Comparison of ENCODE assay signal across 8 mouse cellular contexts in the genomic region with DNA sequence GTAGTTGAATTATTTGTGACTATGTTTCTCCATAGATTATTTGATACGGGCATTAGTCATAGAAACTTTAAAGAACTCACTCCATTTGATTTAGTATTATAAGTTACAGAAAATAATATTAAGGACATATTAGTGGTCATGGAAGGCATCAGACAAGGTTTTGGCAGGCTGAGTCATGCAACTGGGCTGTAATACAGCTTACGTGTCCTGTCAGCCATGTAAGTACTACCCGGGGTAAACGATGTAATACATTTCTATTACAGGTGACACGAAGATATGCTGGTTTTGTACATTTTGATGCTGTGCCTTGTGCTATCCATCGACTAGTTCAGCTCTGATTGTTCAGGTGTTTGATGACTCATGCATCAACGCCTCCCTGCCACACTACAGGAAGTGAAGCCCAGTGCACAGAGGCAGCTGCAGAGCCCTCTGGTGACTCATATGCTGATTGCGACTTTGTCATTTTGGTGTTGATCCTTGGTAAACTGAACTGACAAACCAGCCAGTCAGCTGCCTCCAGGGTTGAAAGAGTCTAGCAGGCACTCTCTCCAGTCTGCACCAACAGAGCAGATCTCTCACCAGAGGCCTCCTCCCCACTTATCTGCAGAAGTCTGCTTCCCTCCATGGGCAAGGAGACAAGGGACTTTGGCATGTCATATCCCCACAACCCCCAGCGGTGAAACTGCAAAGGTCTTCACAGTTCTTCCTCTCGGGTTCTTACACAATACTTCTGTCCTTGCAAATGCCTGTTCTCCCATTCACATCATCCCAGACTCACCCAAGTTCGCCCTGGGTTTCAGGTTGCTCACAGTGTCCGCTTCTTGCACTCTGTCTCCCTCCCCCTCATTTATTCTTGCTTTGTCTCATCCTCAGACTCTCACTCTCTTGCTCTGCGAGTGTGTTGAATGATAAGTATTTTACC.
DNase-seq lines count a peak whose midpoint lies in the region; ATAC-seq and TF ChIP-seq lines count a peak whose summit lies in the region.
"Had no signal": no experiment of that assay in that cellular context is flagged by ENCODE, and none has a peak within 500 bp of the region (broad histone marks: within the 10 kb centered on the region; RNA-seq: fewer than 3 reads in every experiment).

No protein-coding gene starts in this region.

- TF ChIP-seq POLR2A in CH12.LX (IDR thresholded peaks at IDR 0.05; ENCODE audit: low read depth, low read length) = no peak

- H3K27me3 ChIP-seq in midbrain, embryonic 14.5 days (ENCODE audit: control insufficient read depth, insufficient read depth, low read length) = no peaks in the 10 kb centered on the region
- no peaks in the 10 kb centered on the region for H3K27me3 ChIP-seq in midbrain, embryonic 16.5 days (ENCODE audit: control insufficient read depth, insufficient read depth, low read depth, low read length)
- H3K27me3 ChIP-seq in CH12.LX (replicated peaks) = no peaks in the 10 kb centered on the region
- H3K27me3 ChIP-seq in hindbrain, embryonic 10.5 days (ENCODE audit: insufficient read depth, poor library complexity, severe bottlenecking) = no peaks in the 10 kb centered on the region
- H3K27me3 ChIP-seq: forebrain, embryonic 15.5 days had no signal

- TF ChIP-seq CTCF in CH12.LX (conservative IDR thresholded peaks at IDR 0.05 in 1 of 2, IDR thresholded peaks at IDR 0.05 in 1 of 2; ENCODE audit: low read depth in 2 of 2, low read length in 2 of 2) = peak in 1 of 2 experiments; percentile 70; a peak in 2 of 4 replicates

- no peak for ATAC-seq in midbrain, embryonic 14.5 days (ENCODE audit: low FRiP score, low TSS enrichment)
- ATAC-seq in midbrain, embryonic 16.5 days = no peak
- ATAC-seq: forebrain, embryonic 15.5 days had no signal

- H3K27ac ChIP-seq in midbrain, embryonic 14.5 days (replicated peaks; ENCODE audit: low read depth, low read length) = no peak overlapping the region
- H3K27ac ChIP-seq in midbrain, embryonic 16.5 days (ENCODE audit: low read length) = no peak overlapping the region
- H3K27ac ChIP-seq in CH12.LX (ENCODE audit: insufficient read depth, low read depth) = no peak overlapping the region
- H3K27ac ChIP-seq in hindbrain, embryonic 10.5 days = no peak overlapping the region
- H3K27ac ChIP-seq: forebrain, embryonic 15.5 days had no signal

- no peak overlapping the region for H3K4me2 ChIP-seq in midbrain, embryonic 14.5 days (ENCODE audit: low read length)
- H3K4me2 ChIP-seq in midbrain, embryonic 16.5 days (ENCODE audit: low read length) = no peak overlapping the region
- H3K4me2 ChIP-seq in CH12.LX (ENCODE audit: insufficient read depth, low read depth, poor library complexity, severe bottlenecking) = peak overlapping the region; percentile 22; the same call in 1 of the 2 replicates
- H3K4me2 ChIP-seq: forebrain, embryonic 15.5 days had no signal

- in situ Hi-C loops in CH12.LX (cut with MboI; ENCODE audit: low pct_ligation_motif_present, low pct_unique_long_range_greater_than_20kb, low sequenced_read_pairs) = no loop called here

- no peaks in the 10 kb centered on the region for H3K9me3 ChIP-seq in midbrain, embryonic 14.5 days (ENCODE audit: control insufficient read depth, low read length)
- no peaks in the 10 kb centered on the region for H3K9me3 ChIP-seq in midbrain, embryonic 16.5 days (replicated peaks; ENCODE audit: control insufficient read depth, low read length, poor library complexity, severe bottlenecking)
- H3K9me3 ChIP-seq in CH12.LX (replicated peaks; ENCODE audit: low read length) = no peaks in the 10 kb centered on the region
- H3K9me3 ChIP-seq in hindbrain, embryonic 10.5 days = no peaks in the 10 kb centered on the region
- H3K9me3 ChIP-seq: forebrain, embryonic 15.5 days had no signal

- peak; percentile 15 for DNase-seq in midbrain, embryonic 14.5 days
- peak; percentile 88 for DNase-seq in CH12.LX (ENCODE audit: extremely low read depth)
- peak; percentile 30 for DNase-seq in adrenal gland, adult 8-10 months
- peak; percentile 35 for DNase-seq in large intestine, adult 2 months (ENCODE audit: low read depth, low spot score)
- no peak for DNase-seq in hindbrain, embryonic 10.5 days (ENCODE audit: low spot score)
- DNase-seq in right cerebral cortex, postnatal 36 days (ENCODE audit: low spot score in 2 of 2) = no peak

- peak; percentile 63 for TF ChIP-seq RAD21 in CH12.LX (IDR thresholded peaks at IDR 0.05; ENCODE audit: low read depth, low read length)

- H3K79me2 ChIP-seq in CH12.LX (replicated peaks; ENCODE audit: control insufficient read depth, extremely low read depth, insufficient read depth, poor library complexity, severe bottlenecking) = no peaks in the 10 kb centered on the region

- no peak overlapping the region for H3K4me3 ChIP-seq in midbrain, embryonic 14.5 days (replicated peaks; ENCODE audit: low read depth, low read length)
- no peak overlapping the region for H3K4me3 ChIP-seq in midbrain, embryonic 16.5 days (ENCODE audit: low read depth, low read length)
- no peak overlapping the region for H3K4me3 ChIP-seq in CH12.LX (replicated peaks in 1 of 3; ENCODE audit: low read depth in 2 of 3, low read length in 2 of 3, poor library complexity in 1 of 3)
- H3K4me3 ChIP-seq in hindbrain, embryonic 10.5 days = no peak overlapping the region
- H3K4me3 ChIP-seq: forebrain, embryonic 15.5 days had no signal

- H3K9ac ChIP-seq in midbrain, embryonic 14.5 days (replicated peaks; ENCODE audit: low read length) = no peak overlapping the region
- no peak overlapping the region for H3K9ac ChIP-seq in midbrain, embryonic 16.5 days (ENCODE audit: low read depth, low read length)
- no peak overlapping the region for H3K9ac ChIP-seq in CH12.LX (ENCODE audit: insufficient read depth, low read depth)
- H3K9ac ChIP-seq: forebrain, embryonic 15.5 days had no signal

- no peaks in the 10 kb centered on the region for H3K36me3 ChIP-seq in midbrain, embryonic 14.5 days (ENCODE audit: control insufficient read depth, insufficient read depth, low read length)
- no peaks in the 10 kb centered on the region for H3K36me3 ChIP-seq in midbrain, embryonic 16.5 days (ENCODE audit: control insufficient read depth, insufficient read depth, low read length)
- no peaks in the 10 kb centered on the region for H3K36me3 ChIP-seq in CH12.LX (replicated peaks in 1 of 2; ENCODE audit: control insufficient read depth in 1 of 2, insufficient read depth in 1 of 2, low read length in 1 of 2)
- H3K36me3 ChIP-seq in hindbrain, embryonic 10.5 days = no peaks in the 10 kb centered on the region
- H3K36me3 ChIP-seq: forebrain, embryonic 15.5 days had no signal

- TF ChIP-seq EP300 in CH12.LX (IDR thresholded peaks at IDR 0.05; ENCODE audit: low read length) = peak; percentile 79

- dilution Hi-C loops in CH12.LX (cut with MboI; ENCODE audit: extremely low pct_ligation_motif_present, extremely low pct_unique_long_range_greater_than_20kb, low sequenced_read_pairs) = no loop called here

- WGBS in midbrain, embryonic 14.5 days = 75% methylated on average over 13 of the region's 13 CpGs
- 77% methylated on average over 13 of the region's 13 CpGs for WGBS in midbrain, embryonic 16.5 days
- WGBS in large intestine, adult 2 months = 38% methylated on average over 13 of the region's 13 CpGs
- 77% methylated on average over 13 of the region's 13 CpGs for WGBS in hindbrain, embryonic 10.5 days

- no peaks in the 10 kb centered on the region for H3K4me1 ChIP-seq in midbrain, embryonic 14.5 days (ENCODE audit: control insufficient read depth, insufficient read depth, low read length)
- H3K4me1 ChIP-seq in midbrain, embryonic 16.5 days (ENCODE audit: control insufficient read depth, insufficient read depth, low read length) = no peaks in the 10 kb centered on the region
- H3K4me1 ChIP-seq in CH12.LX (ENCODE audit: control insufficient read depth in 1 of 2, insufficient read depth in 2 of 2) = peaks cover 15 to 32% of the 10 kb centered on the region in 2 experiments
- H3K4me1 ChIP-seq in hindbrain, embryonic 10.5 days (replicated peaks) = no peaks in the 10 kb centered on the region

TF ChIP-seq in CH12.LX, 34 proteins besides CTCF, POLR2A, EP300 and RAD21 (continues in another document):
- 0 out of 2 replicates have a peak, but pooled peaks have one; percentile 61 for TF ChIP-seq MAZ (IDR thresholded peaks at IDR 0.05; ENCODE audit: low read depth, low read length)
- no peak for TF ChIP-seq UBTF (IDR thresholded peaks at IDR 0.05; ENCODE audit: low read depth, low read length)
- no peak for TF ChIP-seq ZC3H11A (IDR thresholded peaks at IDR 0.05; ENCODE audit: low read depth, low read length)
- TF ChIP-seq MAX (IDR thresholded peaks at IDR 0.05; ENCODE audit: low read length) = peak; percentile 84
- peak; percentile 25; the same call in 1 of the 2 replicates for TF ChIP-seq HCFC1 (IDR thresholded peaks at IDR 0.05; ENCODE audit: low read depth, low read length)
- no peak for TF ChIP-seq ZKSCAN1 (IDR thresholded peaks at IDR 0.05; ENCODE audit: borderline replicate concordance, low read depth, low read length)
- TF ChIP-seq E2F4 (IDR thresholded peaks at IDR 0.05; ENCODE audit: insufficient replicate concordance, low read depth, low read length) = no peak
- TF ChIP-seq IRF4 (IDR thresholded peaks at IDR 0.05; ENCODE audit: low read depth, low read length) = peak; percentile 82
- peak; percentile 60; the same call in 1 of the 2 replicates for TF ChIP-seq MXI1 (IDR thresholded peaks at IDR 0.05; ENCODE audit: low read depth, low read length)
- TF ChIP-seq USF1 (IDR thresholded peaks at IDR 0.05; ENCODE audit: low read depth, low read length) = no peak
- TF ChIP-seq KAT2A (IDR thresholded peaks at IDR 0.05; ENCODE audit: insufficient replicate concordance, low read length) = no peak
- TF ChIP-seq USF2 (conservative IDR thresholded peaks at IDR 0.05; ENCODE audit: low read depth, low read length) = no peak
- no peak for TF ChIP-seq ZMIZ1 (IDR thresholded peaks at IDR 0.05; ENCODE audit: low read depth, low read length)
- TF ChIP-seq SMC3 (IDR thresholded peaks at IDR 0.05; ENCODE audit: low read depth, low read length) = peak; percentile 87
- TF ChIP-seq SIN3A (IDR thresholded peaks at IDR 0.05; ENCODE audit: low read length) = peak; percentile 67; the same call in 1 of the 2 replicates
- no peak for TF ChIP-seq NRF1 (IDR thresholded peaks at IDR 0.05; ENCODE audit: low read depth, low read length)
- 0 out of 2 replicates have a peak, but pooled peaks have one; percentile 58 for TF ChIP-seq CHD1 (IDR thresholded peaks at IDR 0.05; ENCODE audit: low read depth, low read length)
- 0 out of 2 replicates have a peak, but pooled peaks have one; percentile 62 for TF ChIP-seq RCOR1 (conservative IDR thresholded peaks at IDR 0.05; ENCODE audit: low read depth, low read length)
- peak; percentile 87 for TF ChIP-seq ELF1 (IDR thresholded peaks at IDR 0.05; ENCODE audit: low read depth, low read length)
- TF ChIP-seq JUN (IDR thresholded peaks at IDR 0.05; ENCODE audit: insufficient read depth, low read depth, low read length) = peak; percentile 78
- no peak for TF ChIP-seq POLR2AphosphoS2 (IDR thresholded peaks at IDR 0.05; ENCODE audit: low read depth, low read length)
- TF ChIP-seq BHLHE40 (IDR thresholded peaks at IDR 0.05; ENCODE audit: low read depth, low read length) = peak; percentile 70

Comparison
In these comparisons a context has a peak if more than half of its experiments do, and no peak if none do; other contexts are left out.
1. DNase-seq: peak in midbrain, embryonic 14.5 days (single experiment), CH12.LX (single experiment), adrenal gland, adult 8-10 months (single experiment) and large intestine, adult 2 months (single experiment); none in hindbrain, embryonic 10.5 days (single experiment) and right cerebral cortex, postnatal 36 days (0 of 2).